Comparison of ENCODE assay signal across 25 mouse cellular contexts in the genomic region with DNA sequence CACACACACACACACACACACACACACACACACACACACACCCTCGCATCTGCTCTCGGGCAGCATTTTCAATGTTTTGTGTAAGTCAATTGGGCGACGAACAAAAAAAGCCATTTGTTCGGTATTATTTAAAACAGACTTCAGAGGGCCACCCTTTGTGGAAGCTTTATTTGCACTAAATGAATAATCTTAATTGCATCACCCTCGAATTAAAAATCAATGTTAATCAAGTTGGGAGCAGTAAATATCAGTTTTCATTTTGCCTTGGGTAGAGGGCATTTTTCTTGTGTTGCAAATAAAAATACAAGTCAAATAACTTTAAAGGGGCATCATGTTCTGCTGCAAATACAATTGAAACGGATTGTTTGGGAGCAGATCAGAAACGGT. TPM values are rescaled to one million over a fixed set of nuclear protein-coding genes. Genes with fewer than 3 reads are reported as not detected.
DNase-seq lines count a peak whose midpoint lies in the region; ATAC-seq and TF ChIP-seq lines count a peak whose summit lies in the region.
"Had no signal": no experiment of that assay in that cellular context is flagged by ENCODE, and none has a peak within 500 bp of the region (broad histone marks: within the 10 kb centered on the region; RNA-seq: fewer than 3 reads in every experiment).

No protein-coding gene starts in this region.

- no peak overlapping the region for H3K27ac ChIP-seq in heart, embryonic 12.5 days (ENCODE audit: poor library complexity, severe bottlenecking)
- no peak overlapping the region for H3K27ac ChIP-seq in limb, embryonic 12.5 days
- H3K27ac ChIP-seq in limb, embryonic 10.5 days: no peak overlapping the region
- no peak overlapping the region for H3K27ac ChIP-seq in embryonic facial prominence, embryonic 10.5 days (replicated peaks)
- no peak overlapping the region for H3K27ac ChIP-seq in liver, embryonic 11.5 days (ENCODE audit: low read depth, low read length)
- H3K27ac ChIP-seq: embryonic facial prominence, embryonic 15.5 days; forebrain, embryonic 10.5 days; stomach, embryonic 15.5 days had no signal

- no peaks in the 10 kb centered on the region for H3K36me3 ChIP-seq in heart, embryonic 12.5 days
- H3K36me3 ChIP-seq in limb, embryonic 12.5 days: no peaks in the 10 kb centered on the region
- H3K36me3 ChIP-seq in limb, embryonic 10.5 days: no peaks in the 10 kb centered on the region
- no peaks in the 10 kb centered on the region for H3K36me3 ChIP-seq in E14TG2a.4 (ENCODE audit: insufficient read depth, low read length)
- no peaks in the 10 kb centered on the region for H3K36me3 ChIP-seq in embryonic facial prominence, embryonic 10.5 days (replicated peaks)
- H3K36me3 ChIP-seq in liver, embryonic 11.5 days (ENCODE audit: control insufficient read depth, insufficient read depth, low read length): no peaks in the 10 kb centered on the region
- H3K36me3 ChIP-seq: embryonic facial prominence, embryonic 15.5 days; forebrain, embryonic 10.5 days; stomach, embryonic 15.5 days had no signal

- no peak for TF ChIP-seq CTCF in E14TG2a.4 (conservative IDR thresholded peaks at IDR 0.05; ENCODE audit: low read length)

- H3K4me1 ChIP-seq in heart, embryonic 12.5 days (replicated peaks): peaks cover 10% of the 10 kb centered on the region
- peaks cover 20% of the 10 kb centered on the region; the same call in 1 of the 2 replicates for H3K4me1 ChIP-seq in limb, embryonic 12.5 days (replicated peaks)
- peaks cover 25% of the 10 kb centered on the region for H3K4me1 ChIP-seq in limb, embryonic 10.5 days
- peaks cover 51% of the 10 kb centered on the region for H3K4me1 ChIP-seq in E14TG2a.4 (replicated peaks; ENCODE audit: low read depth, low read length)
- peaks cover 22% of the 10 kb centered on the region for H3K4me1 ChIP-seq in embryonic facial prominence, embryonic 10.5 days
- no peaks in the 10 kb centered on the region for H3K4me1 ChIP-seq in liver, embryonic 11.5 days (replicated peaks; ENCODE audit: control insufficient read depth, insufficient read depth, low read length)

- H3K9ac ChIP-seq in heart, embryonic 12.5 days: no peak overlapping the region
- no peak overlapping the region for H3K9ac ChIP-seq in limb, embryonic 12.5 days (replicated peaks)
- H3K9ac ChIP-seq in liver, embryonic 11.5 days (ENCODE audit: low read depth, low read length): no peak overlapping the region
- H3K9ac ChIP-seq: embryonic facial prominence, embryonic 15.5 days; stomach, embryonic 15.5 days had no signal

- 0 out of 2 replicates have a peak overlapping the region, but pooled peaks have one; percentile 47 for H3K4me2 ChIP-seq in heart, embryonic 12.5 days
- H3K4me2 ChIP-seq in limb, embryonic 12.5 days: no peak overlapping the region
- no peak overlapping the region for H3K4me2 ChIP-seq in liver, embryonic 11.5 days
- H3K4me2 ChIP-seq: stomach, embryonic 15.5 days had no signal

- intact Hi-C loops in heart, postnatal 25 days (cut with DNase I): loop anchor here (5.0 kb wide), 1 partner anchor 172 kb away; no protein-coding TSS in a partner anchor

- H3K4me3 ChIP-seq in heart, embryonic 12.5 days: peak overlapping the region; percentile 20
- H3K4me3 ChIP-seq in limb, embryonic 12.5 days (replicated peaks): 0 out of 2 replicates have a peak overlapping the region, but pooled peaks have one; percentile 15
- no peak overlapping the region for H3K4me3 ChIP-seq in limb, embryonic 10.5 days
- peak overlapping the region; percentile 62 for H3K4me3 ChIP-seq in E14TG2a.4 (replicated peaks; ENCODE audit: low read length)
- H3K4me3 ChIP-seq in embryonic facial prominence, embryonic 10.5 days: peak overlapping the region; percentile 41; the same call in 1 of the 2 replicates
- no peak overlapping the region for H3K4me3 ChIP-seq in liver, embryonic 11.5 days (ENCODE audit: low read depth, low read length)
- H3K4me3 ChIP-seq: myocyte; stomach, embryonic 15.5 days had no signal

- WGBS in heart, embryonic 12.5 days: 2% methylated on average over 8 of the region's 8 CpGs
- 1% methylated on average over 8 of the region's 8 CpGs for WGBS in limb, embryonic 12.5 days
- under 1% methylated on average over 8 of the region's 8 CpGs for WGBS in limb, embryonic 10.5 days
- 1% methylated on average over 8 of the region's 8 CpGs for WGBS in embryonic facial prominence, embryonic 10.5 days
- 3% methylated on average over 8 of the region's 8 CpGs for WGBS in liver, embryonic 11.5 days

- no peaks in the 10 kb centered on the region for H3K9me3 ChIP-seq in heart, embryonic 12.5 days (replicated peaks)
- no peaks in the 10 kb centered on the region for H3K9me3 ChIP-seq in limb, embryonic 12.5 days
- no peaks in the 10 kb centered on the region for H3K9me3 ChIP-seq in limb, embryonic 10.5 days (replicated peaks)
- no peaks in the 10 kb centered on the region for H3K9me3 ChIP-seq in E14TG2a.4 (ENCODE audit: low read length)
- H3K9me3 ChIP-seq in embryonic facial prominence, embryonic 10.5 days: no peaks in the 10 kb centered on the region
- H3K9me3 ChIP-seq in liver, embryonic 11.5 days (ENCODE audit: control insufficient read depth, low read length): no peaks in the 10 kb centered on the region
- H3K9me3 ChIP-seq: embryonic facial prominence, embryonic 15.5 days; forebrain, embryonic 10.5 days; stomach, embryonic 15.5 days had no signal

- ATAC-seq in heart, embryonic 12.5 days (ENCODE audit: insufficient number of reproducible peaks, low FRiP score): no peak
- ATAC-seq in limb, embryonic 12.5 days (ENCODE audit: insufficient number of reproducible peaks, insufficient read depth, low FRiP score, low TSS enrichment, low read depth): no peak
- no peak for ATAC-seq in liver, embryonic 11.5 days (replicated peaks; ENCODE audit: low FRiP score)
- ATAC-seq: intestine, embryonic 16.5 days had no signal

- DNase-seq in heart, postnatal 25 days (ENCODE audit: low spot score): no peak
- DNase-seq in limb, embryonic 10.5 days (ENCODE audit: low spot score): no peak
- DNase-seq in embryonic facial prominence, embryonic 10.5 days (ENCODE audit: low spot score): no peak
- DNase-seq in liver, embryonic 11.5 days (ENCODE audit: low spot score): no peak
- DNase-seq: adrenal gland, postnatal 36 days; B cell, adult 2 months; cerebellum, adult 8-10 months; layer of hippocampus, postnatal 36 days; thymus, adult 2 months had no signal

- H3K27me3 ChIP-seq in heart, embryonic 12.5 days (replicated peaks): peaks cover 75% of the 10 kb centered on the region
- peaks cover 82% of the 10 kb centered on the region for H3K27me3 ChIP-seq in limb, embryonic 12.5 days
- peaks cover 100% of the 10 kb centered on the region for H3K27me3 ChIP-seq in limb, embryonic 10.5 days (ENCODE audit: low read depth, poor library complexity, severe bottlenecking)
- peaks cover 86% of the 10 kb centered on the region for H3K27me3 ChIP-seq in E14TG2a.4 (ENCODE audit: insufficient read depth, low read length)
- peaks cover 100% of the 10 kb centered on the region for H3K27me3 ChIP-seq in embryonic facial prominence, embryonic 10.5 days (replicated peaks; ENCODE audit: low read depth, poor library complexity, severe bottlenecking)
- peaks cover 95% of the 10 kb centered on the region for H3K27me3 ChIP-seq in liver, embryonic 11.5 days (replicated peaks; ENCODE audit: control insufficient read depth, insufficient read depth, low read length)

RNA-seq across cellular contexts. Expression of gene Otp, which starts 1.4 kb away (rescaled TPM):
- polyA plus RNA-seq in heart, embryonic 12.5 days (2016; fragmentation: Nextera tagmentation; extraction: Ambion mirVana): not detected in 2 replicates
- not detected for total RNA-seq in heart, postnatal 25 days (2021)
- not detected in 2 replicates for polyA plus RNA-seq in limb, embryonic 12.5 days (2016; fragmentation: Nextera tagmentation; extraction: Ambion mirVana)
- not detected in 2 replicates for polyA plus RNA-seq in limb, embryonic 10.5 days (2016; fragmentation: Nextera tagmentation; extraction: Ambion mirVana)
- polyA plus RNA-seq in embryonic facial prominence, embryonic 10.5 days (2016; fragmentation: Nextera tagmentation; extraction: Ambion mirVana): 0.47 and 0.78 TPM in 2 replicates
- not detected in 2 replicates for polyA plus RNA-seq in liver, embryonic 11.5 days (2014; fragmentation: Nextera tagmentation; extraction: Ambion mirVana)
- total RNA-seq: adrenal gland, postnatal 36 days; granulocyte monocyte progenitor cell, adult 5-6 weeks; megakaryocyte-erythroid progenitor cell, adult 5-6 weeks had no signal
- polyA plus RNA-seq: embryonic facial prominence, embryonic 15.5 days; heart, embryonic 16.5 days; intestine, embryonic 16.5 days; kidney, embryonic 16.5 days; limb, embryonic 11.5 days; liver, embryonic 16.5 days; myocyte; spleen, adult 2 months; stomach, embryonic 15.5 days; thymus, adult 2 months; urinary bladder, adult 2 months had no signal

Comparison
In these comparisons a context has a peak if more than half of its experiments do, and no peak if none do; other contexts are left out.
1. H3K4me3 ChIP-seq: peak in heart, embryonic 12.5 days (single experiment), limb, embryonic 12.5 days (single experiment), E14TG2a.4 (single experiment) and embryonic facial prominence, embryonic 10.5 days (single experiment); none in limb, embryonic 10.5 days (single experiment) and liver, embryonic 11.5 days (single experiment).